Mouse (Mus musculus): Measurements from ENCODE around the gene Zfp13.
"Not testable (repeated sequence)": the region's sequence is repeated elsewhere in the genome, so short reads cannot be mapped to it uniquely, and the experiment has no call there.

The Zfp13 gene

DNA sequence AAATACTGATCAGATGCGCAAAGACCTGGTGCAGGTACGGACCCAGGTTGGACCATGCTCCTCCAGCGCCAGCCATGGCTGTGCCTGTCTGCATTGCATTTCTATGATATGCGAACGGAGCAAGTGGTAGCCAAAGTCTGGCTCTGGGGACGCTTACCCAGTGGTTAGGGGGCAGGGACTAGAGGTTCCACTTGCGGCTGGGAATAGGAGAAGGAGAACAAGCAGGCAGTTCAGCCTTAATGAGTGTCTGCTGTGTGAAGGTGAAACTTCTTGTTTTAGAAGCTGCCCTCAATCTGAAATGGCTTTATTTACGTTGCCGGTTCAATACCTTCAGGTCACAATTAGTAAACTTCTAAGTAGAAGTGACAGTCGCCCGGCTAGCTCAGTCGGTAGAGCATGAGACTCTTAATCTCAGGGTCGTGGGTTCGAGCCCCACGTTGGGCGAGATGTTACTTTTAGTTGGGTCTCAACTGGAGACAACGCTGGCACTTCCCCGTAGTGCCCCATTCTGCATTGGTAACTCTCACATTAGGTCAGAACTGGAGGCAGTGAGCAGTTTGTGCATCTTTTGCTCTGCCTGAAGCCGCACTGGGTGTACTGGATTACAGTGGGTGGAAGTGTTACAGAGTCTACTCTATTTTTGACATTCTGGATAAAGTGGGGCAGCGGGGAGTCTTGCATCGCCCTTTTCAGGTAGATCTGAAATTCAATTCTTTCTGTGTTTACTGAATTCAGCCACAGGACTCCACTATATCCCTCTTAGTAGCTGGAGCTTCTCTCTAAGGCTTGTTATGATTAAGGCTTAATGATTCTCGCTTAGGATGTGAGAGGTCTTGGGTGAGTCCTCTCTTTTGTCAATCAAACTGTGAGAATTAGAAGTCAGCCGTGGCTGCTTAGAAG lies 65.4 kb downstream of the Zfp13 start:
- DNase-seq (ENCODE audit: extremely low spot score): not testable (repeated sequence)

DNA sequence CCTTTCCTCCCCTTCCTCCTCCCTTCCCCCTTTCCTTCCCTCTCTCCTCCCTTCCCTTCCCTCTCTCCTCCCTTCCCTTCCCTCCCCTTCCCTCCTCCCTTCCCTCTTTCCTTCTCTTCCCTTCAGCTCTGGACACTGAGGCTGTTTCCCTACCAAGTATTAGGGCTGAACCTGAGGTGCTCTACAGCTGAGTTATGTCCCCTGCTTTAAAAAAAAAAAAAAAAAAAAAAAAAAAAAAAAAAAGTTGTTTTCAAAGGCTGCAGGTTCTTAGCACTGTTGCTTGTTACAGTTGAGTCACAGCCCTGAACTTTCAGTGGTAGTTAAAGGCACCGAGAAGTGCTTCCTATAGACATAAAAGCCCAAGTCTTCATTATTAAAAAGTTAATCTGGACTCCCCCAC lies 67.9 kb downstream of the Zfp13 start:
- DNase-seq (ENCODE audit: extremely low spot score): not testable (repeated sequence)

All from embryo, embryonic 9.5 days (tissue).